Mouse (Mus musculus): Measurements from ENCODE around the gene Ikbke. TPM values are rescaled to one million over a fixed set of nuclear protein-coding genes. Genes with fewer than 3 reads are reported as not detected.
"Not testable (repeated sequence)": the region's sequence is repeated elsewhere in the genome, so short reads cannot be mapped to it uniquely, and the experiment has no call there.

Gene Ikbke
- polyA plus RNA-seq, 1 experiment, result 21.2 TPM

GRCm38 (mm10) chr1:131281731-131282130, 2.3 kb upstream of the Ikbke start:
- DNase-seq (ENCODE audit: low spot score), result no peak

DNA sequence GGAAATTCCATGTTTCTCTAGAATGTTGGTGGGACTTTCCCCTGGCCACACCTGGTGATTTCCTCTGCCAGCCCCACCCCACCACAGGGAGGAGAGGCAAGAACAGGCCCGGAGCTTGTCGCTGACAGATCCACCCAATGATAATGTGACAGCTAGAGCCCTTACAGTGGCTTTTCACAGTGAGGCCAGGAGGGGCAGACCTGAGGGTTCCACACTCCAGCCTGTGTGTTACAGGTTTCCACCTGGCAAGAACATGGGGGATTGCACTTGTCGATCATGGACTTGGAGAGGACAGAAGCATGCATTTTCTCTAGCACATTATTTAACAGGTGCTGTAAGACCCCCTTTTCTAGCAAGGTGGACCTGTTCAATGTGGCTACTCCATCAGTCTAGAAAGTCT, 874 bp upstream of the Ikbke start:
- DNase-seq (ENCODE audit: low spot score), result no peak

DNA sequence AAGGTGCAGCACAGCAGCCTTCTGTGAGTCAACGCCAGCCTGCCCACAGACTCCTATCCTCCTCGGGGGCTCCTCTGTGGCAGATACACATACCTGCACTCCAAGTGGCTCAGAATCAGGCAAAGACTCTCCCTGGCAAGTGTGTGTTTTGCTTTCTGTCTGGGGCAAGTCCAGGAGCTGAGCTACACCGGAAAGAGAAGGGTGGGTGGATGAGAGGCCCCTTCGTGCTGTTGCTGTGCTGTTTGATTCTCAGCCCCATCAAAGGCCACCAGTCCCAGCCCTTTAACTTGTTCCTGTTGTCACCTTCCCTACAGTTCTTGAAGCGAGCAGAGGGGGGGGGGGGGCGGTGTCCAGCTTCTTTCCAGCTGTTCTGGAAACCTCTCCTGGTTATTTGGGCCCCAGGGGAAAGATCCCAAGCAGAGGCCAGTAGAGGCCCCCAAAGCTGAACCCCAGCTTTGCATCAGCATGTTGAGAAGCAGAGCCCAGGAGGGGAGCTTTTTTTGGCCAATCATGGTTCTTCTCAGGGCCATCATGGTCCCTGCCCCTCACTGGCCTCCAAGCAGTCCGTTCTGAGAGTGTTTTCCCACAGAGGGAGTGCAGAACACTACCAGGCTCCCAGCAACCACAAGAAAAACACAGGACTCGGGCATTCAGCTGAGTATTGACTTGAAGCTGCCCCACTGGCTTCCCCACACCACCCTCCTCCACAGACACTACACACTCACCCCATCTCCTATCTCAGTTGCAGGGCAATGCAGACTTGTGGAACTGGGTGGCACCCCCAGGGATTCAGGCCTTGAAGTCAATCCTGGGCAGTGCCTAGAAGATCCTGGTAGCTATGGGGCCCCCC, 575 bp downstream of the Ikbke start:
- DNase-seq (ENCODE audit: low spot score), result no peak

DNA sequence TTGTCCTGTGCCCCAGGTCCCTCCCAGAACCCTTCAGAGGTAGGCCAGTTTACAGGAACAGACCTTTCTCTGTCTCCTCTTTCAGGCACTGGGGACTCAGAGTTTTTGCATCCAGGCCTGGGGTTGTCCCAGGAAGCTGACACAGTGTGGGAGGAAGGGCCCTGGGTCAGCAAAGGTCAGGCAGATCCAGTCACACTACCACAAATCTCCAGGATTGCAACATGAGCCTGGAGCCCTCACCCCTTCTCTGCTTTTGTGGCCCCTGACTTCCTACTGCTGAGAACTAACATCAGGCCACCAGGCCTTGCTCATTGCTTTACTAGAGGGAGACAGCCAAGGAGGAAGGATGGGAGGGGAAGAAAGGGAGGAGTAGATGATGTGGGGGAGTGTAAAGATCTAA, 2.6 kb downstream of the Ikbke start:
- DNase-seq (ENCODE audit: low spot score), result no peak

DNA sequence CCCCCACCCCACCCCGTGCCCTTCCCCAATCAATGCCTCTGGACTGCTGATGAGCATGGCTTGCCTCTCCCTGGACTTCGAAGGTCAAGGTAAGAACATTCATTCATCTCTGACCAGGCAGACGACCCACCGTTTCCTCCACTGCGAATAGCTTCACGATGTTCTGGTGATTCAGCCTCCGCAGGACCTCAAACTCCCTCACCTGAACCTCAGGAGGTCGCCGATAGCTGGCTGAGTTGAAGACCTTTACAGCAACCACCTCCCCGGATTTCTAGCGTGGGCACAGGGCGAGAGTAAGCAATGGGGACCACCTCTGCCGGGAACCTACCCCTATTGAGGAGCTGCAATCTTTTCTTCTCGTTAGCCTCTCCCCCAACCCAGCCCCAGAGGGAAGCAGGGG, 3.8 kb downstream of the Ikbke start:
- DNase-seq (ENCODE audit: low spot score), result no peak

- no peak for DNase-seq (ENCODE audit: low spot score)
These were observed 4.5 kb downstream of the Ikbke start for GRCm38 (mm10) chr1:131274725-131275539.

DNA sequence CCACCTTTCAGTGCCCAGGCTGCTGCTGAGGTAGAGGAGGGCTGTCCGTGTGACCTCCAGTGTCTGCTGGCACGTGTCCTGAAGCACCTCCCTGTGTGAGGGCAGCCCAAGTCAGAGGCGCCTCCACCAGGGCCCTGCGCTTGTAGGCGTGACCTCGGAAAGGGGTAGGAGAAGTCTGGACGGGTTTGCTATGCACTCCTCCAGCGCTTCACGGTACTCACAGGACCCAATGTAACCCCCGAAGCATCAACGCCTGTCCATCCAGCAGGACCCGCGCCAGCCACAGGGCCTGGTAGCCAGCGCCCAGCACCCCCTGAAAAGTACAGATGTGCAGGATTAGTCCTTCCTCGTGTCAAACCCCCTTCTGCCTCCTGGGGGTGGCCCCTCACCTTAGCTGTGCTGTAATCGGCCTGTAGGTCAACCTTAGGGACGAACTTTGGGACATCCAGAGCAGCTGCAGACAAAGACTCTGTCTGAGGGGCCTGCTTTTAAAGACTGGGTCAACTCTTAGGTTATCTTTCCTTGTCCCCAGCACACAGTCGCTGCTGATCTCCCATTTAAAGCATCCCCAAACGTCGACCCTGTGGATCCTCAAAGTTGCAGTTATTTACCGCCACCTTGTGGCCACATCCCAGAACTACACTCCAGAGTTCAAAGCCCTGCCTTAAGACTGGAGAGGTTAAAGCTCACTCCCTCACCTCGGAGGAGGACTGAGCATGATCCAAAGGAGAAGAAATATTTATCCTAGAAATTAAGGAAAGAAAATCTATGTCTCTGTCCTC, 9.4 kb downstream of the Ikbke start:
- no peak for DNase-seq (ENCODE audit: low spot score)

DNA sequence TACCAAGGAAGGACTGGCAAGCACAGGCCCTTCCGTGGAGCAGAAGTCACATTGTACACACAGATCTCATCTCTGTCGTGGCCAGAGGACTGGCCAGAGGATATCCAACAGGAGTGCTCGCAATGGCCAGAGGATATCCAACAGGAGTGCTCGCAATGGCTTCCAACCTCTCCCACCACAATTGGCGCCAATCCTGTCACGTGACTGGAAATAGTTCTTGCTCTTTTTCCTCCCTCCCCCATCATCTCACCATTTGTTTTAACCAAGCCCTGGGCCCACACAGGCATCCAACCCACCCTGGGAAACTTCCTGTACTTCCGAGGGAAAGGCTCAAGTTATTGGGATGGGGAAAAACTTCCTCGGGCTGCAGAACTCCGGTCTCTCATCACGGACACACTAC, 10.6 kb downstream of the Ikbke start:
- no peak for DNase-seq (ENCODE audit: low spot score)

- no peak for DNase-seq (ENCODE audit: low spot score)
These were observed 15.5 kb downstream of the Ikbke start for GRCm38 (mm10) chr1:131263905-131264304.

DNA sequence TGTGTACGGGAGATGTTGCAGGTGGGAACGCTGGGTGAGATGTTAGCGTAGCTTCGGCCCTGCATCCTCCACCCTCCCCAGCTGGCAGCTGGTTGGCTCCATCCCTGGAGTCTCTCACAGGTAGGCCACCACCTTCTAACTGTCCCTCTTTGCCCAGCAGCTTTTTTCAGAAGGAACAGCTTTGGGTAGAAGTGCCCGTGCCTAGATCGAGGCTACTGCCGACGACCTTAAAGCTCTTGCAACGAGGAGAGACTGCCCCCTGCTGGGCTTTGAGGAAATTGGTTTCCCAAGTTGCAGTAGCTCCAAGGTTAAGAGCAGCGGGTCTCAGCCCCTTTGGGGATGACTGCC, 19.1 kb downstream of the Ikbke start:
- peak; percentile 49 for DNase-seq (ENCODE audit: low spot score)

- no peak for DNase-seq (ENCODE audit: low spot score)
These were observed 19.6 kb downstream of the Ikbke start for GRCm38 (mm10) chr1:131259632-131260308.

DNA sequence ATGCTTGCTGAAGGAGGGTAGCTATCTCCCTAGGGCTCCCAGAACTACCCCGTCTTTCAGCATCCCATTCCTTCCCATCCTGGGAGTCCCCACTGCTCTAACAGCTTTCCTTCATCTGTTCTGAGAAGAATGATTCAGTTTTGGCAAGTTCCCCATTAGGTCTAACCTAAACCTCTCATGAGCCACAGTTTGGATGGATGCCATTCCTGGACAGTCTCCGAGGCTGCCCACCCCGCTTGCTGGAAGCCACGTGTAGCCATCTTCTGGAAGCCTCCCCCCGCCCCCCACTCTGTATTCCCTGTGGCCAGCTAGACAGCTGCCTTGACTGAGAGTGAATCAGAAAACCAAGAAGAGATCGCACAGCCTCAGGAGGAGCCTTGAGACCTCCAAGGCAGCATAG, 22.1 kb downstream of the Ikbke start:
- DNase-seq (ENCODE audit: low spot score), result no peak

DNA sequence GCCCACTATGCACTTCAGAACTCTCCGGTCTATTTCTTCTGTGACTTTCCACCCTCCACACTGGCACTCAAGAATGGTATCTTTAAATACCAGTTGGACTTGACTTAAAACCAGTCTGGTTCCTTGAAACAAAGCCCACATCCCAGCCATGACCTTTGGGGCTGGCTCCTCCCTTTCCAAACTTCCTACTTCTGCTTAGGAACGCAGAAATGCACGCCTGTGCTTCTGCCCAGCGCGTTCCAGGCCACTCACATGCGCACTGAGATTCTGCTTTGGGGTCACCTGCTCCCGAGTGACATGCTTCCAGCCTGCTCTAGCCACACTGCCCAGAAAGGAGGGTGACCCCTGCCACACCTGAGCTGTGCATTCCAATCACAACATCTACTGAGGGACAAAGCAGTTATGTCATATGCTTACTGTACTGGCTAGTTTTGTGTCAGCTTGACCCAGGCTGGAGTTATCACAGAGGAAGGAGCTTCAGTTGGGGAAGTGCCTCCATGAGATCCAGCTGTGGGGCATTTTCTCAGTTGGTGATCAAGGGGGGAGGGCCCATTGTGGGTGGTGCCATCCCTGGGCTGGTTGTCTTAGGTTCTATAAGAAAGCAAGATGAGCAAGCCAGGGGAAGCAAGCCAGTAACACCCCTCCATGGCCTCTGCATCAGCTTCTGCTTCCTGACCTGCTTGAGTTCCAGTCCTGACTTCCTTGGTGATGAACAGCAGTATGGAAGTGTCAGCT, 26.7 kb downstream of the Ikbke start:
- DNase-seq (ENCODE audit: low spot score), result not testable (repeated sequence)

DNA sequence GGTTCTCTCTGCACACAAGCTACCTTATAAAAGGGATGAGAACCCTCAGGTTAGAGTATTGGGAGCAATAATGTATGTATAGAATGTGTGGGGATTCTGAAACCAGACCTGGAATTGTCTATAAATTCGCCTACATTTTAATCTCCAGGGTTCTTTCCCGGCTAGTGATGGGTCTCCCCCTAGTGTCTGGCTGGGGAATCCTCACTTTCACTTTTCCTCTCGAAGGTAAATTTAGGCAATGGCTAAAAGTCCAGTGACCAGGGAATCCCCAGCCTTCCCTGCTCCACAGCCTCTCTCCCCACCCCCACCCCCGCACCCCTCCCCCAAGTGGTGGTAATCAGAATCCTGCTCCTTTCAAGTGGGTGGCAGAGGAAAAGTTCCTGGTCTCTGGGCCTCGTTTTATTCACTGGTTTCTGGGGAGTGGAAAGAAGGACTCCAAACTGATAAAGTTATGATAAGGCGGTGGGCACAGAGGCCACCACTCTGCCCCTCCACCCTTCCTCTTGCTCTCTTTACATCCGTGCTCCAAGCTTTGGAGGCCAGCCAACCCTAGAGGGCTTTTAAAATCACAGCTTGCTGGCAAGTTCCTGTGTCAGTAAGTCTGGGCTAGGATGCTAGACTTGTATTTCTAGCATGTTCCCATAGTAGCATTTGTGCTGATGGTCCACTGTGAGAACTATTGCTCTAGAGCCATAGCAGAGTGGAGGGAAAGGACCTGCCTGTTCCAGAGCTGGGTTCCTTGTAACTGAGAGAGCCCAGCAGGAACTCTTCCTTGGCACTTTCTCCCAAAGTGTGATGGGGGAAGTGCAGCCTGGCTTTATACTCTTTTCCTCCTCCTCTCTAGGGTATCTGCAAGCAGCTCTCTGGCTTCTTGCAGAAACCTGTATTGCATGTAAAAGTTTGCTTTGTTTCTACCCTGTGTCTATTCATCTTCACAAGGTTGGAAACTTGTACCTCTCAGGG, 32.7 kb downstream of the Ikbke start:
- peak; percentile 18 for DNase-seq (ENCODE audit: low spot score)

GRCm38 (mm10) chr1:131245926-131246325, 33.5 kb downstream of the Ikbke start:
- peak; percentile 32 for DNase-seq (ENCODE audit: low spot score)

DNA sequence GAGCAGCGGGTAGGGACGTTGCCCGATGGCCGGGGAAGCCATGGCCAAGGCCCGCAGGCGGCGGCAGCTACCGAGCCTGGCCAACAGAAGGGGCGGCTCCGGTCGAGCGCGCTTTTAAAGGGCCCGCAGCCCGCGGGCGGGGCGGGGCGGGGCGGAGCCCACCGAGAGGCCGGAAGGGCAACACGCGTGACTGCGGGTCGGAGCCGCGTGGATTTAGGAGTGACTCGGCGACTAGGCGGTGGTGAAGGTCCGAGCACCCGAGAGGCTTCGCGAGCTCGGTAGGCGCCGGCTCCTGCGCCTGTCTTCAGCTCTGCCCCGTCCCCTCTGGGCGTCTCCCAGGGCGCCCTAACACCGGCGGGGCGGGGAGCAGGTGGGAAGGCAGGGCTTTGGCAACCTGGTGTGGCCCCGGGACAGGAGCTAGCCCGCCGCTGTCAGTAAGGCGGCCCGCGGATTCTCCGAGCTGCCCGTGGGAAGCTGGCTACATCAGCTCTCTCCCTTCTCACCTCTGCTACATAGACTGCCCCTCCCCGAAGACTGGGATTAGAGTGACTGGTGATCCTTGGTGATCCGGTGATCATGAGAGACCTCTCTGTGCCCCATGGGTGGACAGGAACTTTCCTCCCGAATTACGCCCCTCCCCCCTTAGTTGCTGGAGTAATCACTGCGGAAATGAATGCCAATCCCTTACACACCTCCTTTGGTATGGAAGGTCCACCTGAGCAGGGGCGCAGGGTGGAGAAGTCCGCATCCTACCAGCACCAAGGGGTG, 34.1 kb downstream of the Ikbke start, which contains the start of gene Rassf5:
TSS of gene Rassf5 (minus strand) at position 170 of the 768 bp plus-strand sequence.
- DNase-seq (ENCODE audit: low spot score), result peak; percentile 90

DNA sequence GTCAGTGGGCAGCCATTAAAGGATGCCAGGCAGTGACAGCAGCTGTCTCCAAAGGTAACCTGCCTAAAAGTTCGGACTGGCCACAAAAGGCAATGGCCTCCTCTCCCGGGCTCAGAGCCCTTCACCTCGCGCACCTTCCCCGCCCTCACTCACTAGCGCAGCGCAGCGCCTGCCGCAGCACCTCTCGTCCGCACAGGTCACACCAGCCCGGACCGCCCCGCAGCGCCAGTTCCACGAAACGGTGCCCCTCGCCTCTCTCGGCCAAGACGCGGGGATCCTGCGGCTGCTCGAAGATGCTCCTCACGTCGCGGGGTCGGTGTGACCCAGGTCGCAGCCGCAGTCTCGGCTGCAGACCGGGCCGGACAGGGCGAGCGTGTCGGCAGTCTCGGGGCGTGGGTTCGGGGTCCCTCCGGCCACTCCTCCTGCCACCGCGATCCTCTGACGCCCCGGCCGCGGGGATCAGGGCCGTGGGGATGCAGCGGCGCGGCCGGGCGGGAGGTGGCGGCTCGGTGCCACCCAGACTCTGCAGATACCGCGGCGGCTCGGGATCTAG, 34.8 kb downstream of the Ikbke start:
- peak; percentile 42 for DNase-seq (ENCODE audit: low spot score)

GRCm38 (mm10) chr1:131242956-131243355, 36.5 kb downstream of the Ikbke start:
- DNase-seq (ENCODE audit: low spot score), result no peak

All from urinary bladder, adult 2 months (tissue).